Mouse (Mus musculus): ENCODE data around the gene Pibf1. TPM values are rescaled to one million over a fixed set of nuclear protein-coding genes. Genes with fewer than 3 reads are reported as not detected.

Gene Pibf1
- polyA plus RNA-seq, 1 experiment, result 2.5 TPM

- Histone ChIP-seq H3K4me2 (ENCODE audit: low read depth) (no peak overlapping the region), H3ac (ENCODE audit: control insufficient read depth, insufficient read length) (no peak overlapping the region), H3K36me3 (ENCODE audit: control insufficient read depth, insufficient read depth) (no peaks in the 10 kb centered on the region), H3K27me3 (ENCODE audit: control insufficient read depth, insufficient read depth, insufficient read length) (no peaks in the 10 kb centered on the region), H3K4me3 (no peak overlapping the region), H3K79me2 (ENCODE audit: control insufficient read depth, insufficient read depth) (no peaks in the 10 kb centered on the region)
- no peak for TF ChIP-seq TCF3 (IDR thresholded peaks at IDR 0.05; ENCODE audit: insufficient read length, low read depth)
- no peak for TF ChIP-seq USF1 (IDR thresholded peaks at IDR 0.05; ENCODE audit: low read depth)
- no peak for TF ChIP-seq CEBPB (IDR thresholded peaks at IDR 0.05; ENCODE audit: insufficient read depth, poor library complexity, severe bottlenecking)
- no peak for TF ChIP-seq E2F4 (IDR thresholded peaks at IDR 0.05; ENCODE audit: insufficient read depth)
These were observed 164.6 kb downstream of the Pibf1 start for GRCm38 (mm10) chr14:99263816-99264215.

- H3K4me2 ChIP-seq (ENCODE audit: low read depth), result no peak overlapping the region
These were observed 166.6 kb downstream of the Pibf1 start for GRCm38 (mm10) chr14:99265791-99266190.

GRCm38 (mm10) chr14:99266749-99267148 is 167.5 kb downstream of the Pibf1 start:
- H3K4me3 ChIP-seq, result no peak overlapping the region
- H3ac ChIP-seq (ENCODE audit: control insufficient read depth, insufficient read length), result no peak overlapping the region
- H3K79me2 ChIP-seq (ENCODE audit: control insufficient read depth, insufficient read depth), result no peaks in the 10 kb centered on the region
- TF ChIP-seq CEBPB (IDR thresholded peaks at IDR 0.05; ENCODE audit: insufficient read depth, poor library complexity, severe bottlenecking), result no peak
- H3K27me3 ChIP-seq (ENCODE audit: control insufficient read depth, insufficient read depth, insufficient read length), result no peaks in the 10 kb centered on the region
- no peak overlapping the region for H3K4me2 ChIP-seq (ENCODE audit: low read depth)
- H3K36me3 ChIP-seq (ENCODE audit: control insufficient read depth, insufficient read depth), result no peaks in the 10 kb centered on the region

More at GRCm38 (mm10) chr14:99265791-99266190, 166.6 kb downstream of the Pibf1 start:
- Histone ChIP-seq H3K4me3 (no peak overlapping the region), H3ac (ENCODE audit: control insufficient read depth, insufficient read length) (no peak overlapping the region), H3K27me3 (ENCODE audit: control insufficient read depth, insufficient read depth, insufficient read length) (no peaks in the 10 kb centered on the region), H3K79me2 (ENCODE audit: control insufficient read depth, insufficient read depth) (no peaks in the 10 kb centered on the region), H3K36me3 (ENCODE audit: control insufficient read depth, insufficient read depth) (no peaks in the 10 kb centered on the region)
- TF ChIP-seq MAX (IDR thresholded peaks at IDR 0.05; ENCODE audit: low read depth) (no peak), REST (IDR thresholded peaks at IDR 0.05; ENCODE audit: insufficient read depth, insufficient read length) (no peak), USF1 (IDR thresholded peaks at IDR 0.05; ENCODE audit: low read depth) (no peak), TCF12 (IDR thresholded peaks at IDR 0.05; ENCODE audit: insufficient read depth, poor library complexity, severe bottlenecking) (no peak), CEBPB (IDR thresholded peaks at IDR 0.05; ENCODE audit: insufficient read depth, poor library complexity, severe bottlenecking) (no peak), SRF (IDR thresholded peaks at IDR 0.05; ENCODE audit: control insufficient read depth, insufficient read length, low read depth) (no peak), POLR2AphosphoS2 (IDR thresholded peaks at IDR 0.05; ENCODE audit: insufficient read length, low read depth) (no peak), POLR2A (IDR thresholded peaks at IDR 0.05; ENCODE audit: insufficient read length, low read depth) (no peak)

GRCm38 (mm10) chr14:99274056-99274455 is 174.8 kb downstream of the Pibf1 start:
- no peak for TF ChIP-seq POLR2AphosphoS2 (IDR thresholded peaks at IDR 0.05; ENCODE audit: insufficient read length, low read depth)
- no peak for TF ChIP-seq REST (IDR thresholded peaks at IDR 0.05; ENCODE audit: insufficient read depth, insufficient read length)
- no peak for TF ChIP-seq POLR2A (IDR thresholded peaks at IDR 0.05; ENCODE audit: insufficient read length, low read depth)
- TF ChIP-seq MAX (IDR thresholded peaks at IDR 0.05; ENCODE audit: low read depth), result no peak
- no peak for TF ChIP-seq USF1 (IDR thresholded peaks at IDR 0.05; ENCODE audit: low read depth)
- Histone ChIP-seq H3K4me3 (no peak overlapping the region), H3K27me3 (ENCODE audit: control insufficient read depth, insufficient read depth, insufficient read length) (no peaks in the 10 kb centered on the region), H3K4me2 (ENCODE audit: low read depth) (no peak overlapping the region), H3K36me3 (ENCODE audit: control insufficient read depth, insufficient read depth) (no peaks in the 10 kb centered on the region), H3ac (ENCODE audit: control insufficient read depth, insufficient read length) (no peak overlapping the region), H3K79me2 (ENCODE audit: control insufficient read depth, insufficient read depth) (no peaks in the 10 kb centered on the region)

GRCm38 (mm10) chr14:99275827-99276226 is 176.6 kb downstream of the Pibf1 start:
- no peak overlapping the region for H3K4me3 ChIP-seq
- no peak overlapping the region for H3K4me2 ChIP-seq (ENCODE audit: low read depth)
- TF ChIP-seq POLR2AphosphoS2 (IDR thresholded peaks at IDR 0.05; ENCODE audit: insufficient read length, low read depth) (no peak), MYOG (IDR thresholded peaks at IDR 0.05; ENCODE audit: control insufficient read depth in 1 of 3, insufficient read depth in 1 of 3, insufficient read length in 2 of 3, low read depth in 2 of 3) (no peak), CEBPB (IDR thresholded peaks at IDR 0.05; ENCODE audit: insufficient read depth, poor library complexity, severe bottlenecking) (no peak), REST (IDR thresholded peaks at IDR 0.05; ENCODE audit: insufficient read depth, insufficient read length) (no peak), MYOD1 (IDR thresholded peaks at IDR 0.05; ENCODE audit: control insufficient read depth in 1 of 3, insufficient read length in 2 of 3, low read depth in 2 of 3) (no peak), SRF (IDR thresholded peaks at IDR 0.05; ENCODE audit: control insufficient read depth, insufficient read length, low read depth) (no peak), MAX (IDR thresholded peaks at IDR 0.05; ENCODE audit: low read depth) (no peak), E2F4 (IDR thresholded peaks at IDR 0.05; ENCODE audit: insufficient read depth) (no peak), TCF3 (IDR thresholded peaks at IDR 0.05; ENCODE audit: insufficient read length, low read depth) (no peak), USF1 (IDR thresholded peaks at IDR 0.05; ENCODE audit: low read depth) (no peak), POLR2A (IDR thresholded peaks at IDR 0.05; ENCODE audit: insufficient read length, low read depth) (no peak), TCF12 (IDR thresholded peaks at IDR 0.05; ENCODE audit: insufficient read depth, poor library complexity, severe bottlenecking) (no peak)
- no peaks in the 10 kb centered on the region for H3K36me3 ChIP-seq (ENCODE audit: control insufficient read depth, insufficient read depth)
- no peaks in the 10 kb centered on the region for H3K27me3 ChIP-seq (ENCODE audit: control insufficient read depth, insufficient read depth, insufficient read length)
- no peak overlapping the region for H3ac ChIP-seq (ENCODE audit: control insufficient read depth, insufficient read length)
- H3K79me2 ChIP-seq (ENCODE audit: control insufficient read depth, insufficient read depth), result no peaks in the 10 kb centered on the region

- no peak overlapping the region for H3K4me3 ChIP-seq
- H3K36me3 ChIP-seq (ENCODE audit: control insufficient read depth, insufficient read depth), result no peaks in the 10 kb centered on the region
- TF ChIP-seq TCF3 (IDR thresholded peaks at IDR 0.05; ENCODE audit: insufficient read length, low read depth) (no peak), SRF (IDR thresholded peaks at IDR 0.05; ENCODE audit: control insufficient read depth, insufficient read length, low read depth) (no peak), MAX (IDR thresholded peaks at IDR 0.05; ENCODE audit: low read depth) (no peak), REST (IDR thresholded peaks at IDR 0.05; ENCODE audit: insufficient read depth, insufficient read length) (no peak), MYOG (IDR thresholded peaks at IDR 0.05; ENCODE audit: control insufficient read depth in 1 of 3, insufficient read depth in 1 of 3, insufficient read length in 2 of 3, low read depth in 2 of 3) (no peak), CEBPB (IDR thresholded peaks at IDR 0.05; ENCODE audit: insufficient read depth, poor library complexity, severe bottlenecking) (no peak), TCF12 (IDR thresholded peaks at IDR 0.05; ENCODE audit: insufficient read depth, poor library complexity, severe bottlenecking) (no peak), E2F4 (IDR thresholded peaks at IDR 0.05; ENCODE audit: insufficient read depth) (no peak), MYOD1 (IDR thresholded peaks at IDR 0.05; ENCODE audit: control insufficient read depth in 1 of 3, insufficient read length in 2 of 3, low read depth in 2 of 3) (no peak), POLR2AphosphoS2 (IDR thresholded peaks at IDR 0.05; ENCODE audit: insufficient read length, low read depth) (no peak), USF1 (IDR thresholded peaks at IDR 0.05; ENCODE audit: low read depth) (no peak), POLR2A (IDR thresholded peaks at IDR 0.05; ENCODE audit: insufficient read length, low read depth) (no peak)
- no peaks in the 10 kb centered on the region for H3K27me3 ChIP-seq (ENCODE audit: control insufficient read depth, insufficient read depth, insufficient read length)
- H3K79me2 ChIP-seq (ENCODE audit: control insufficient read depth, insufficient read depth), result no peaks in the 10 kb centered on the region
- no peak overlapping the region for H3K4me2 ChIP-seq (ENCODE audit: low read depth)
- H3ac ChIP-seq (ENCODE audit: control insufficient read depth, insufficient read length), result no peak overlapping the region
These were observed 179.1 kb downstream of the Pibf1 start for GRCm38 (mm10) chr14:99278312-99278711.

Measured in myocyte (in vitro differentiated cells).